Mouse (Mus musculus): ENCODE measurements around the gene Lrrc4. TPM values are rescaled to one million over a fixed set of nuclear protein-coding genes. Genes with fewer than 3 reads are reported as not detected.
A peak's percentile ranks its signal among the peaks of the same experiment; 100 is the strongest.

Gene Lrrc4
- total and polyA plus RNA-seq, 2 experiments: 0.10 TPM; not detected in 1

DNA sequence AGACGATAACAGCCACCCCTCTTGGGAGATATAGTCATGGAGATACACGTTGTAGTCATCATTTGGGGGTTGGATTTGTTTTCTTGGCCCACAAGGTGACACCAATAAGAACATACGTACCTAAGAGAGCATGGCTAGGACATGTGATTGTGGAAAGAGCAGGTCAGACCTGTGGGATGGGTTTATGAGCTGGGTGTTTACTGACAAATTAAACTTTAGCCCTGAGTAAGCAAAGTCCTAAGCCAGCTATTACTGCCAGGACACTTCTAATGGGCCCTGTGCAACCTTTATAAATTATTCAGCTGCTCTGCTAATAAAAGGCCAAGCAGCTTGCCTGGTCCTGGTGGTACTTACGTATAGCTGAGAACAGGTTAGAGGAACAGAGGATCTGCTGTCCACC, 73.3 kb downstream of the Lrrc4 start:
- Histone ChIP-seq H3K27me3 (ENCODE audit: control insufficient read depth, insufficient read depth, low read length) (no peaks in the 10 kb centered on the region), H3K9ac (ENCODE audit: low read depth, low read length) (peak overlapping the region; percentile 45; the same call in 1 of the 2 replicates), H3K36me3 (ENCODE audit: control insufficient read depth, insufficient read depth, low read length) (peaks cover 4% of the 10 kb centered on the region; the same call in 1 of the 2 replicates), H3K4me3 (ENCODE audit: insufficient read depth, low read depth, low read length) (no peak overlapping the region), H3K79me2 (ENCODE audit: control insufficient read depth, insufficient read depth, low read length) (no peaks in the 10 kb centered on the region), H3K27ac (replicated peaks; ENCODE audit: insufficient read depth, low read depth, low read length) (peak overlapping the region; percentile 67), H3K4me1 (ENCODE audit: control insufficient read depth, insufficient read depth, low read length) (peaks cover 13% of the 10 kb centered on the region)
- 31% methylated on average over 4 of the region's 4 CpGs for WGBS
- DNase-seq (ENCODE audit: extremely low read depth, low read depth, low spot score): peak; percentile 98
- TF ChIP-seq POLR2A (IDR thresholded peaks at IDR 0.05; ENCODE audit: extremely low read depth, insufficient read depth, low read length): no peak
- no peak for TF ChIP-seq CTCF (IDR thresholded peaks at IDR 0.05; ENCODE audit: low read depth, low read length)

DNA sequence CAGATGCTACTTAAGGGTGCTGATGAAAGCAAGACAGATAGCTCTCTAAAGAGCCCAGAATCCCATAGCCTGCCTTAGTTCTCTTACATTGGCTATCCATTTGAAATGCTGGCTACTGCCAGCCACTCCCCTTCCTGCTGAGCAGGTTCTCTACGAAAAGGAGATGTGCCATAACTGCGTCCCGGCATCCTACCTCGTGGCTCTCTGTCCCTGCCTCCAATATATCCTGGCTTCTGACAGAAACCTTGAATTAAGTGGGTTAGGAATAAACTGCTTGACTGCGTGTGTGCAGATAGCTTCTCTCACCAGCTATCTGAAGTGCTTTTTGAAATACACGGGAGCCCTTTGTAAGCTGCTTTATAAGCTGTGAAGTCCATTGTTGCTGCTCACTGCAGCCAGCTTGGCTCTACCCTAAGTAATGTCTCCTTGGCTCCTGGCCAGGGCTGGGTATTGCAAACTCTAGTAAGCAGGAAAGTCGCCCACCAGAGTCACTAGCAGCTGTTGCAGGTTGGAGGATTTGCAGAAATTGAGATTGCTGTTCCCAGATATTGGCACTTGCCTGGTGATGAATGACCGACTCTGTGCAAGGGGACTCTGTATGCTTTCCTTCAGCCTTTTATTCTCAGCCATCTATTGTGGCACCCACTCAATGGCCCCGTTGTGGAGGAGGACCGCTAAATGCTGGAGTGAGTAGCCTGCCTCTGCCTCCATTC, 75.1 kb downstream of the Lrrc4 start:
- H3K4me1 ChIP-seq (ENCODE audit: control insufficient read depth, insufficient read depth, low read length): peaks cover 15% of the 10 kb centered on the region
- no peak overlapping the region for H3K4me3 ChIP-seq (ENCODE audit: insufficient read depth, low read depth, low read length)
- no peaks in the 10 kb centered on the region for H3K27me3 ChIP-seq (ENCODE audit: control insufficient read depth, insufficient read depth, low read length)
- peaks cover 4% of the 10 kb centered on the region for H3K36me3 ChIP-seq (ENCODE audit: control insufficient read depth, insufficient read depth, low read length)
- TF ChIP-seq CTCF (IDR thresholded peaks at IDR 0.05; ENCODE audit: low read depth, low read length) (no peak), POLR2A (IDR thresholded peaks at IDR 0.05; ENCODE audit: extremely low read depth, insufficient read depth, low read length) (no peak)
- H3K79me2 ChIP-seq (ENCODE audit: control insufficient read depth, insufficient read depth, low read length): no peaks in the 10 kb centered on the region
- 89% methylated on average over 10 of the region's 10 CpGs for WGBS
- H3K27ac ChIP-seq (replicated peaks; ENCODE audit: insufficient read depth, low read depth, low read length): no peak overlapping the region
- no peak overlapping the region for H3K9ac ChIP-seq (ENCODE audit: low read depth, low read length)
- no peak for DNase-seq (ENCODE audit: extremely low read depth, low read depth, low spot score)

DNA sequence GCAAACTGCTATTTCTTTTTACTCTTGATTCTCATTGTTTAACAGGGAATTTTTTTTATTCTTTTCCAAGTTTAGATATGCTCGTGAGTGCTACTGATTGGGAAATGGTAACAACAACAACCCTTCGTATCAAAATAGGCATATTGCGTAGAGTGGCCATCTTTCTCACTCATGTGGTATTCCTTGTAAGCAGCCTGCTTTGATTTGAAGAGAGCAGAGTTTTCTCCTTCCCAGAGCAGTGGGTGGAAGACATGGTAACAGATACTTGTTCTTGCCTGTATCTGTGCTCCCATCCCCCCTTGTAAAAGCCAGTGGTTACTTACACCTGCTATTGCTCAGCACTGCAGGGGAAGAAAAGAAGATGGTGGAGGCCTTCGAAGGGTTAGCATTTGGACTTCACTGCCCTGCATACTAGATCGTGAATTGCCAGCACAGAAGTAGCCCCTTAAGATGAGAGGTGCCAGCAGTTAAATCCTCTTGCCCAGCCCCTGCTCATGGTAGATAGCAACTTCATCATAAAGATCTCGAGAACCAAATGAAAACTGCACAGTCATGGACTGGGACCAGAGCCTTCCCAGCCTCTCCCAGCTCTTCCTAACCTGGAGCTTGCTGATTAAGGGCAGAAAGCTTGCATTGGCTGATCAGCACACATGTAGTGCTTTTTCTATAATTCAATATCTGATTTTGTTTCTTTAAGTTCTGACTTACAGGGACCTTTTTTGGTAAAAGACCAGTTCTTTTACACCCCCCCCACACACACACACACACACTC, 77.2 kb downstream of the Lrrc4 start:
- peaks cover 14% of the 10 kb centered on the region for H3K4me1 ChIP-seq (ENCODE audit: control insufficient read depth, insufficient read depth, low read length)
- no peaks in the 10 kb centered on the region for H3K27me3 ChIP-seq (ENCODE audit: control insufficient read depth, insufficient read depth, low read length)
- H3K36me3 ChIP-seq (ENCODE audit: control insufficient read depth, insufficient read depth, low read length): peaks cover 7% of the 10 kb centered on the region
- no peak overlapping the region for H3K4me3 ChIP-seq (ENCODE audit: insufficient read depth, low read depth, low read length)
- no peaks in the 10 kb centered on the region for H3K79me2 ChIP-seq (ENCODE audit: control insufficient read depth, insufficient read depth, low read length)
- no peak overlapping the region for H3K27ac ChIP-seq (replicated peaks; ENCODE audit: insufficient read depth, low read depth, low read length)
- TF ChIP-seq POLR2A (IDR thresholded peaks at IDR 0.05; ENCODE audit: extremely low read depth, insufficient read depth, low read length) (no peak), CTCF (IDR thresholded peaks at IDR 0.05; ENCODE audit: low read depth, low read length) (no peak)
- no peak for DNase-seq (ENCODE audit: extremely low read depth, low read depth, low spot score)
- no peak overlapping the region for H3K9ac ChIP-seq (ENCODE audit: low read depth, low read length)
- 95% methylated on average over 6 of the region's 6 CpGs for WGBS

DNA sequence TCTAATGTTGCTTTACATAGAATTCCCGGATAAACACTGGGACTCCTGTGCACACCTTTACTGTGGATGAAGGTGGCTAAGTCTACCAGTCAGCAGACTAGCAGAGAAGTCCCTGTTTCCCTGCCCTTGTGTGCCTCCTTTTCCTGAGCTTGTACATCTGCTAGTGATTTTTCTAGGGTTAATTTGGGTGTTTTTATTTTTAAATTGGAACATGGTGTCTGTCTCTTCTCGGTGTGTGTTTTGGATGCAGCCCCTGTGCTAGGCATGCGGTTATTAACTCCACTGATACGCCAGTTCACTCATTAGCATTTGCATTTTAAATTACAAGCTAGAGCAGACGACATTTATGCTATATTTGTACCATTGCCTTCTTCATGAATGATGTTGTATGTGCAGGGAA, 77.9 kb downstream of the Lrrc4 start:
- WGBS: 98% methylated on average over 5 of the region's 5 CpGs
- TF ChIP-seq CTCF (IDR thresholded peaks at IDR 0.05; ENCODE audit: low read depth, low read length) (no peak), POLR2A (IDR thresholded peaks at IDR 0.05; ENCODE audit: extremely low read depth, insufficient read depth, low read length) (no peak)

DNA sequence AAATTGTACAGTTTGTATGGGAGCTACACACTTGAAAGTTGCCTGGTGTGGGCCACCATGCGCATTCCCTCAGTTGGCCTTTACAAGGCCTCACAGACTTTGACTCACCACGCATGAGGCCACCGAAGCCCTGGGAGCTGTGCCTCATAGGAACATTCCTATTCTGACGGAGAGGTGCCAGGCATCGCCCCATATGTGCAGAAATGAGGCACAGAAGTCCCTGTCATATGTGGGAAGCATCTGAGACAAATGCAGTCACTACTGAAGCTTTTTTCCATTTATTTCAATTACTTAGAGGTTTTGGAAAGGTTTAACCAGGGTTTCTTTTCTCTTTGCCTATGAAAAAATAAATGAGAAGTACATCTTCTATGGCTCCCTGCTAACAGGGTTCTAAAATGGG, 78.3 kb downstream of the Lrrc4 start:
- WGBS: 99% methylated on average over 5 of the region's 5 CpGs

More for the DNA sequence above, 77.9 kb downstream of the Lrrc4 start:
- no peaks in the 10 kb centered on the region for H3K27me3 ChIP-seq (ENCODE audit: control insufficient read depth, insufficient read depth, low read length)
- no peak for DNase-seq (ENCODE audit: extremely low read depth, low read depth, low spot score)
- H3K79me2 ChIP-seq (ENCODE audit: control insufficient read depth, insufficient read depth, low read length): no peaks in the 10 kb centered on the region
- no peak overlapping the region for H3K4me3 ChIP-seq (ENCODE audit: insufficient read depth, low read depth, low read length)
- no peak overlapping the region for H3K9ac ChIP-seq (ENCODE audit: low read depth, low read length)
- peaks cover 10% of the 10 kb centered on the region for H3K4me1 ChIP-seq (ENCODE audit: control insufficient read depth, insufficient read depth, low read length)
- peaks cover 7% of the 10 kb centered on the region for H3K36me3 ChIP-seq (ENCODE audit: control insufficient read depth, insufficient read depth, low read length)
- H3K27ac ChIP-seq (replicated peaks; ENCODE audit: insufficient read depth, low read depth, low read length): no peak overlapping the region

More for the DNA sequence above, 78.3 kb downstream of the Lrrc4 start:
- Histone ChIP-seq H3K36me3 (ENCODE audit: control insufficient read depth, insufficient read depth, low read length) (peaks cover 7% of the 10 kb centered on the region), H3K27me3 (ENCODE audit: control insufficient read depth, insufficient read depth, low read length) (no peaks in the 10 kb centered on the region), H3K4me1 (ENCODE audit: control insufficient read depth, insufficient read depth, low read length) (peaks cover 8% of the 10 kb centered on the region), H3K27ac (replicated peaks; ENCODE audit: insufficient read depth, low read depth, low read length) (no peak overlapping the region), H3K9ac (ENCODE audit: low read depth, low read length) (no peak overlapping the region), H3K4me3 (ENCODE audit: insufficient read depth, low read depth, low read length) (no peak overlapping the region), H3K79me2 (ENCODE audit: control insufficient read depth, insufficient read depth, low read length) (no peaks in the 10 kb centered on the region)
- no peak for TF ChIP-seq POLR2A (IDR thresholded peaks at IDR 0.05; ENCODE audit: extremely low read depth, insufficient read depth, low read length)
- no peak for TF ChIP-seq CTCF (IDR thresholded peaks at IDR 0.05; ENCODE audit: low read depth, low read length)
- DNase-seq (ENCODE audit: extremely low read depth, low read depth, low spot score): no peak

Measured in liver, adult 2 months (tissue).